Mouse (Mus musculus) spleen, postnatal 36 days (tissue): ENCODE data around the gene Gpr155.

ENCODE experiments used
- DNase-seq, 2 experiments: peaks; one replicate each; pipeline ENCODE4 v3.0.0; 2022; ENCODE audit warnings: low spot score in 2 of 2, mixed read lengths in 1 of 2

Gpr155 gene

GRCm38 (mm10) chr2:73386356-73387046, at the start of gene Gpr155:
Gene Gpr155, minus strand, starts transcription at chr2:73386572.
- DNase-seq, result peak; percentile 100

- no peak for DNase-seq
Observed at GRCm38 (mm10) chr2:73435847-73436246, 49.5 kb upstream of the Gpr155 start.

- no peak for DNase-seq
Observed at GRCm38 (mm10) chr2:73431959-73432396, 45.6 kb upstream of the Gpr155 start.

GRCm38 (mm10) chr2:73428803-73429468, 42.6 kb upstream of the Gpr155 start:
- DNase-seq, result no peak

GRCm38 (mm10) chr2:73427293-73427692, 40.9 kb upstream of the Gpr155 start:
- peak; percentile 37 to 43 for DNase-seq

GRCm38 (mm10) chr2:73425822-73426221, 39.5 kb upstream of the Gpr155 start:
- DNase-seq, result no peak

GRCm38 (mm10) chr2:73419730-73420129, 33.4 kb upstream of the Gpr155 start:
- DNase-seq, result no peak

- peak; percentile 22 to 29 for DNase-seq
Observed at GRCm38 (mm10) chr2:73419285-73419684, 32.9 kb upstream of the Gpr155 start.

- no peak for DNase-seq
Observed at GRCm38 (mm10) chr2:73415892-73416291, 29.5 kb upstream of the Gpr155 start.

GRCm38 (mm10) chr2:73410076-73410475, 23.7 kb upstream of the Gpr155 start:
- no peak for DNase-seq

GRCm38 (mm10) chr2:73407662-73408061, 21.3 kb upstream of the Gpr155 start:
- no peak for DNase-seq

- no peak for DNase-seq
Observed at GRCm38 (mm10) chr2:73406336-73406915, 20.1 kb upstream of the Gpr155 start.

GRCm38 (mm10) chr2:73404980-73405379, 18.6 kb upstream of the Gpr155 start:
- no peak for DNase-seq

GRCm38 (mm10) chr2:73404442-73404841, 18.1 kb upstream of the Gpr155 start:
- DNase-seq, result no peak

- DNase-seq, result no peak
Observed at GRCm38 (mm10) chr2:73403385-73404013, 17.1 kb upstream of the Gpr155 start.

- no peak for DNase-seq
Observed at GRCm38 (mm10) chr2:73401689-73402088, 15.3 kb upstream of the Gpr155 start.

GRCm38 (mm10) chr2:73397476-73397875, 11.1 kb upstream of the Gpr155 start:
- no peak for DNase-seq

- no peak for DNase-seq
Observed at GRCm38 (mm10) chr2:73396828-73397325, 10.5 kb upstream of the Gpr155 start.

GRCm38 (mm10) chr2:73395516-73395915, 9.1 kb upstream of the Gpr155 start:
- DNase-seq, result no peak

GRCm38 (mm10) chr2:73394476-73394875, 8.1 kb upstream of the Gpr155 start:
- DNase-seq, result no peak

- DNase-seq, result no peak
Observed at GRCm38 (mm10) chr2:73392772-73393171, 6.4 kb upstream of the Gpr155 start.

- no peak for DNase-seq
Observed at GRCm38 (mm10) chr2:73389951-73390350, 3.6 kb upstream of the Gpr155 start.
